Mouse (Mus musculus) frontal cortex, postnatal 14 days (tissue): Measurements from ENCODE around the gene Gm4881.

Source experiments
- DNase-seq, 2 experiments: peaks; one replicate each; pipeline ENCODE4 v3.0.0; 2022; ENCODE audit warnings: low spot score in 2 of 2

Gene Gm4881

DNA sequence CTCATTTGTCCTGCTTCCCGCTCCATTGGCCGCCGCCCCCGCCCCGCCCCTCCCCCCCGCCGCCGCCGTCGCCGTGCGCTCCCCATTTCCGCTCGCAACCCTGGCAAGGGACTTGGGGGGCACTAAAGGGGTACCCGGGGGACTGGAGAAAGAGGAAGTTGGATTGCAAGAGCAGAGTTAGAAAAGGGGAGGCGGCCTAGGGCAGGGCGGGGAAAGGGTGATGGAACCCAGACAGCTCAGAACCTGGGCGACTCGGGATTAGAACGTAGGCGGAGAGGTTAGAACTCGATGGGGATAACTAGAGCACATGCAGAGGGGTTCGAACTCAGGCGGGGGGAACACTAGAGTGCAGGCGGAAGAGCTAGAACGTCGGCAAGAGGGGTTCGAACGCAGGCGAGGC, 10.2 kb upstream of the Gm4881 start:
- DNase-seq = no peak

DNA sequence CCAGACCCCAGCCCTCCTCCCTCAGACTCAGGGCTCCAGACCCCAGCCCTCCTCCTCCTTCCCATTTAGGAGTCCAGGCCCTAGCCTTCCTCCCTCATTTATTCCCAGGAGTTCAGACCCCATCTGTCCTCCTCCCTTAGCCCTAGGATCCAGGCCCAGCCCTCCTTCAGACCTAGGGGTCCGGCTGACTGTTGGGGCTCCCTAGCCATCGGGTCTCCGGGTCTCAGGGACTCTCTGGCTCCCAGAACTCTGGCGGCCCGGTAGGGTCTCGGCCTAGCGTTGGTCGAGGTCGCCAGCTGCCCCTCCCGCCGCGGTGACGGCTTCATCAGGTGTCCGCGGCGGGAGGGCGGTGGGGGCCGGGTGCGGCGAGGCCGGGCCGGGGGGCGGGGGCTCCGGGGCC, 9.7 kb upstream of the Gm4881 start:
- DNase-seq = no peak

DNA sequence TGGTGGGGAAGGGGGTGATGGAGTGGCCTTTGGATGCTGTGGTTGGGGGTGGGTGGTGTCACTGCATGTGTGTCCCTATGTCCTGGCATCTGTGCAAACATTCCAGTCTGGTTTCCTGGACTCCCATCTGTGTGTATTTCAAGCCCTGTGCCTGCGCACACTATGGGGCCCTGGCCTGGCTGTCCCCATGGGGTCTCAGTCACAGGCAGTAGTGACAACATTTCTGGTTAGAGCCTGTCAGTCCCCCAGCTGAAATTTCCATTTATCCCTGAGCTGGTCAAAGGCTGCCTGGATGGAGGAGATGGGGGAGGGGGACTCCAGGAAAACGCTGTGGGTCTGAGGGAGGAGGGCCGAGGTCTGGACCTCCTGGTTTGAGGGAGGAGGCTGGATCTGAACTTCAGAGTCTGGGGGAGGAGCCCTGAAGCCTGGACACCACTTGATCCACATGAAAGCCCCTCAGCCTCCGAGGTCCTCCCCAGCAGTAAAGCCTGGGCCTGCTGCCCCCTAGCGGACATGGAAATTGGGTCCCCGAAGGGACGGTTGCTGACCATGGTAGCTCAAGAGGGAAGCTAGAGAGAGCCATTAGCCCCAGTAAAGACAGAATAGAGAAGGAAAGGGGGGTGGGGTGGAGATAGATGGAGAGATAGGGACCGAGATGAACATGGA, 5.8 kb upstream of the Gm4881 start:
- DNase-seq = peak in 1 of 2 experiments; percentile 47

DNA sequence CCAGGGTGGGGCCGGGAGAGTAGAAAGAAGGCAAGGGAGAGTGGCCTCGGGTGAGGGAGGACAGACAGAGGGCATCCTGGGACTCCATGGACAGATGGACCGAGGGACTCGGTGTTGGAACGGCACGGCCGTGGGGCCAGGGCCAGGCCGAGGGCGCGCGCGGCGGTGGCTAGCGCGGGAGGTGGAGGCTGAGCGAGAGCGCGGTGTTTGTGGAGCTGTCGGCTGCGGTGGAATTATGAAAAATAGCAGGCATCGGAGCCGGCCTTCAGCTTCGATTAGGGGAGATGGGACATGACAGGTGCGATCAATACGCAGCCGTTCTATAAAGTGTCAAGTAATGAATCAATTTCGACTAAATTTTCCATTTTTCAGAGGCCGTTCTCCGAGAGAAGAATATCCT, 4.5 kb upstream of the Gm4881 start:
- DNase-seq = no peak

DNA sequence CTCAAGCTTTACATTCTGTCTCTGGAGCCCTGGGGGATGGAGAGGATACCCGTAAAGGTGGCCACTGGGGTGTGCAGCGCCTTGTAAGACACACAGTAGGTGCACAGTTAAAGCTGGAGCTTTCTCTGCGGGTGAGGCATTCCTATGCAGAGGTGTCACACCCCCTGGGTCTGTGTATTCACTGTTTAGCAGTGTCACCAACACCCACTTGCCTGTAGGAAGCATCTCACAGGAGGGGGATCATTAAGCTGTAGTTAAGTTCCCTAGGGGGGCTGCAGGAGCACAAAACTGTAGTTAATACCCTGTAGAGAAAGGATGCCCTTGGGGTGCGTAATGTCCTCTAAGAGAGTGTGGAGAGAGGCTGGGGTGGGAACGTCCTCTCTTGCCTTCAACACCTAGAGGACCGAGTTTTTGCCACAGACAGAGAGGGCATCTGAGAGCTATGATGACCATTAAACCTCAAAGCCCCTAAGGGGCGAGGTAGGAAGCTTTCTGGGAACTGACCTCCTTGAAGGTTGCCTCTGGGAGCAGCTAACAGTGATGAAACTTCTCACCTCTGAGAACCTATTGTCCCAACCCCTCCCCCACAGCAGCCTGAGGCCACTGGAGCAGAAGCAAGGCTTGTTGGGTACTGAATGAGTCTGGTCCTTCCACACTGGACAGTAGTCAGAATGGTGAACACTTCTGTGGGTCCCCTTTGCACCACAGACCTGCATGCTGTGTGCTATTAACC, 3.2 kb upstream of the Gm4881 start:
- no peak for DNase-seq

DNA sequence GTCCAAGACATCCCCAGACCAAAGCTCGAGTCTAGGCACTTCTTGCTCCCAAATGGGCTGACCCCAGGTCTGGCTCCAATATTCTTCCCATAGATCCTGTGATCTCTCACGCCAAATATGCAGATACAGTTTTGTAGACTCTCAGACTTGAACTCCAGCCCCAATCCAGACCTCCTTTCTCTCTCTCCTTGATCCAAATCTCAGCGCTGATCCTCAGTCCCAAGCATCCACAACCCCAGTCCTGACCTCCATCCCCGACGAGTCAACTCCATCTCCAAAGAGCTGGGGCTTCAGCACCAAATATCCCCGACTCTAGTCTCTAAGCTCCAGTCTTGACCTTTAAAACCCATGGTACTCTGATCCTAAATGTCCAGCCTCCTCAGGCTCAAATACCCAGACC, 653 bp downstream of the Gm4881 start:
- DNase-seq = no peak

DNA sequence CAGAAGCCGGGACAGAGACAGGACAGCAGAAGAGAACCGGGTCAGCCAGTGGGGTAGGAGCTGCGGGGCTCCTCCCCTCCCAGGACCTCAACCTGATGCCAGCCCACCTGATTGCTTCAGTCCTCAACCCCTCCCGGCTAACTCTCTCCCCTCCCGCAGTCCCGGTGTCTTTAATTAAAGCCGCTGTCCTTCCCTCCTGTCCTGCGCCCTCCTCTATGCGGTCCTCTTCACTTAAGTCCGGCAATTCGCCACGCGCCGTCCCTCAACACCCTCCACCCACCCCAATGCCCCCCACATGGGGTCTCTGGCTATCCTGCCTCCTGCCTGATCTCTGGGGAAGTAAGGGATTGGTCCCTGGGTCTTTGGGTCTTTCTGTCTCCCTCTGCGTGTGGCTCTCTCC, 12.6 kb downstream of the Gm4881 start:
- DNase-seq = no peak

DNA sequence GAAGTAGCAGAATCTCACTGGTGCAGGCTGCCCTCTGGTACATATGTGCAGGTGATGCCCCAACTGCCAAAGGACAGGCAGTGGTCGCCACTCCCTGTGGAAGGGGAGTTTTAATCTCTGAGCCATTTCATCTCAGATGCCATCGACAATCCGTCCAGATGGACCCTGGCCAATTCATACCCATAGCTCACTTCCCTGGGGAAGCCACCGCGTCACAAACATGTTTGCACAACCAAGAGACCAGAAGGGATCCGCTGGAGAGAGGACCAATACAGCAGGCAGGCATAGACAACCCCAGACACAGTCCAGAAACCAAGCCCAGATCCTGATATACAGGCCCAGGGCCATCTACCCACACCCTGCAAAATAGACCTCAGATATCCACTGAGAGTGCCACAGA, 13.8 kb downstream of the Gm4881 start:
- no peak for DNase-seq

DNA sequence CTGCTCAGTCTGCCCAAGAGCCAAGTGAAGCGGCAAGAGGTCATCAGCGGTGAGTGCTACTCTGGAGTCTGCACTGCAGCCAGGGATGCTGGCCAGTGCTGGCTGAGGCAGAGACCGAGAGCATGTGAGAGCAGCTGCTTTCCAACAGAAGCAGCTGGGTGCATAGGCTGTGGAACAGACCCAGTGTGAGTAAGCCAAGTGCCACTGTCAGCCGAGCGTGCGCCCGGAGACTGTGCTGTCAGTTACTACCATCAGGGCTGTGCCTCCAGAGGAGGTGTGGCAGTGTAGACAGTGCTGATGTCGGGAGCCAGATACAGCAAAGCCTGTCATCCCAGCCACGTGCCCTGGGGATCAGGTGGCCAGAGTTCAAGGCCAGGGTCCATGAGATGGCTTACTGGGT, 24.6 kb downstream of the Gm4881 start:
- DNase-seq = no peak

DNA sequence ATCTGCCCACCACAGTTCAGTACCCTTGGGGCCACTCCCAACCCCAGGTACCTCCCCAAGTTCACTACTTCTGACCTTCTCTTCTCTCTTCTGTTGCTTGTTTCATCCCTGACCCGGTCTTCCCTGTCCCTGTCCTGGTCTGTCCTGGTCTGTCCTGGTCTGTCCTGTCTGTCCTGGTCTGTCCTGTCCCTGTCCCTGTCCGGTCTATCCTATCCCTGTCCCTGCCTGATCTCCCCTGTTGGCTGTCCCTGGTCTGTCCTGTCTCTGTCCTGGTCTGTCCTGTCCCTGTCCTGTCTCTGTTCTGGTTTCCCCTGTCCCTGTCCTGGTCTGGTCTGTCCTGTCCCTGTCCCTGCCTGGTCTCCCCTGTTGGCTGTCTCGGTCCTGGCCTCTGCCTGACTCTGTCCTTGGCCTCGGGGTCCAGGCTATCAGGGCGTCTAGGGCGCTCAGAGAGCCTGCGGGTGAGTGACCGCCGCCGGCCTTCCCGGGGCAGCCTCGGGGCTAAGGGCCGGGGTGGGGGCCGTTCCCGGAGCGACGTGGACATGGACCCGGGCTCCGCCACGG, 25.5 kb downstream of the Gm4881 start:
- DNase-seq = no peak

DNA sequence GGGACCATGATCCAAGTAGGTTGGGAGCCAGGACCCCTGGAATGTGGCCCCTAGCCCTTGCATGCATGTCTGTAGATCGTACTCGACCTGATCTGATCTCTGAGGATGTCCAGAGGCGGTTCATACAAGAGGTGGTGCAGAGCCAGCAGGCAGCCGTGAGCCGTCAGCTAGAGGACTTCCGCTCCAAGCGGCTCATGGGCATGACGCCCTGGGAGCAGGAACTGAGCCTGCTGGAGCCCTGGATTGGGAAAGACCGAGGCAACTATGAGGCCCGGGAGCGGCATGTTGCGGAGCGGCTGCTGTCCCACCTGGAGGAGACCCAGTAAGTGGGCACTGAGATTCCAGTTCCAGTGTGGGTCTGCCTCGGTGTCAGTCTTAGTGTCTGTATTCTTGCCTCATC, 31.8 kb downstream of the Gm4881 start:
- no peak for DNase-seq

DNA sequence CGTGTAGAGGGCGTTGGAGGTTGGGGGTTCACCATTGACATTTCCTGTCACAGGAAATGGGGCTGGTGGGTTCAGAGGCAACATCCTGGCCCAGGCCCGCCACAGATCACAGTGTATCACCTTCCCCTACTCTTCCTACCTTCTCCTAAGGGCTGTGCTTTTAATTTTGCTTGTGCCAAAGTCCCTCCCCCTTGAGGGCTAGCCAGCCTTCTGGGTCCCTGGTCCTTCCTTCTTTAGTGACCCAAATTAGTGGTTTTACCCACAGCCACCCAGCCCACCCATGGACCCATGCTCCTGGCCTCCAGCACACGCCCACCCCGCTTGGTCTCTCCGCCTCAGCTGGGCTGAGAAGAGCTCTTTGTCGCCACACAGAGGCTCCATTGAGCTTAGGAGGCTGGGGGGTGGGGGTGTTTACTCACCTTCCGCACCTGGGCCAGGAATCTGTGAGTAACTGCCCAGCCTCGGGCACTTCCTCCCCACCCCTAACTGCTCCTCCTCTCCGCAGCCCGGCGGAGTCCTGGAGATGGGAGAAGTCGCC, 37.0 kb downstream of the Gm4881 start:
- no peak for DNase-seq

DNA sequence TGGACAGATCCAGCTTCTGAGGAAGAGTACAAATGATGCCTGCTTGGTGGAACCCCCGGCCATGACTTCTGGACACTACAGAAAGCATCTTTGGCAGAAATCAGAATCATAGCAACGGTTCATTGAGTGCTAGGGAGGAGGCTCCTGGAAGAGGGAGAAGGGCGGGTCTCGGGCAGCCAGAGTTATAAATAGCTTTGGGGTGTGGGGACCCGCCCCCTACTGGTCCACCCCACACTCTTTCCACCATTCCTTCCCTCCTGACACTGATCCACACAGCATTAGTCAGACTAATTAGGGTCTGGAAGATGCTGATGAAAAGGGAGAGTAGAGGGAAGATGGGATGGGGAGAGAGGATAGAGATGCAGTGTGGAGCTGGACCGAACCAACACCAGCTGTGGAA, 37.7 kb downstream of the Gm4881 start:
- DNase-seq = no peak

DNA sequence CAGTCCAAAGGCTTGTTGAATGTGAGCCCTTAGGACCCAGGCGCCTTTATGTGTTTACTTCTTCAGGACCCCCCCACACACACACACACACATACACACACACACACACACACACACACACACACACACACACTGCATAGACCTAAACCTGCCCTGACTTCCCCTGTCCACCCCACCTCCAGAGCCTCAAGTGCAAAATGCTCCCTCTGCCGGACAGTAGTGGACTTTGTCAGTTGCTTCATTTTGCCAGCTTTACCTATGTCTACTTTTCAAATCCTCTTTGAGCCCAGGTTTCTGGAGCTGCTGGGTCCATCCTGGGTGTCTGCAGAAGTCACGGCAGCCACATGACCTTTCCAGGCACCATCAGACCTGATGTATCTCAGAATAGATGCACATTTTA, 39.4 kb downstream of the Gm4881 start:
- DNase-seq = peak in 1 of 2 experiments; percentile 37

DNA sequence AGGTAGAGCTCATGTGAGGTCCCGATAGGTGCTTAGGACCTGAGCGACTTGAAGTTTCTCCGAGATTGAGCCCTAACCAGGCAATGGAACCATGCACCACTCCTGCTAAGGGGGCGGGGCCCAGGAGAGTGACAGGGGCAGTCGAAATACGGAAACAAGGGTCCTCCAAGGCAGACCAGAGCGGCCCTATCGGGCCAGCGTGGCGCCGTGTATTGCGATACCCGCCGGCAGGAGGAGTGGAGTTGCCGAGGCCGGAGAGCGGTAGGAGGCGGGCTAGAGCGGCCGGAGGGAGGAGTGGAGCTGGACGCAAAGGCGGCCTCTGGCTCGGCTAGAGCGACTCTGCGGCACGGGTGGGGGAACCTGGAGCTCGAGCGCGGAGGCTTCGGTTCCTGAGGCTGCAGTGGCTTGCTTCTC, 40.2 kb downstream of the Gm4881 start:
- DNase-seq = peak; percentile 96

DNA sequence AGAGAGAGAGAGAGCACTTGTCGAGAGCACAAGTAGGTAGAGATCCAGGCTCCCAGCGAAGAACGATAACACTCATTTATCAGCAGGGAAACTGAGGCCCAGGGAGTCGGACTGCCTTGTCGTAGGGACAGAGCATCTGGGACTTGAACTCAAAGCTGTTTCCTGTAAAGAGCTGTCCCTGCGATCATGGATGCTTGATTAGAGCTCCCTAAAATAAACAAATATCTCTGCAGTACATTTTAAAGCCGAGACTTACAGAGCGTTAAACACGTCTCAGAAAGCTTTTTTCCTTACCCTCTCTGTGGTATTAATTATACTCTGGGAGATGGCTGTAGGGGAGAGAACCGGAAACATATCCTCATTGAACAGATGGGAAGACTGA, 40.9 kb downstream of the Gm4881 start:
- DNase-seq = no peak

DNA sequence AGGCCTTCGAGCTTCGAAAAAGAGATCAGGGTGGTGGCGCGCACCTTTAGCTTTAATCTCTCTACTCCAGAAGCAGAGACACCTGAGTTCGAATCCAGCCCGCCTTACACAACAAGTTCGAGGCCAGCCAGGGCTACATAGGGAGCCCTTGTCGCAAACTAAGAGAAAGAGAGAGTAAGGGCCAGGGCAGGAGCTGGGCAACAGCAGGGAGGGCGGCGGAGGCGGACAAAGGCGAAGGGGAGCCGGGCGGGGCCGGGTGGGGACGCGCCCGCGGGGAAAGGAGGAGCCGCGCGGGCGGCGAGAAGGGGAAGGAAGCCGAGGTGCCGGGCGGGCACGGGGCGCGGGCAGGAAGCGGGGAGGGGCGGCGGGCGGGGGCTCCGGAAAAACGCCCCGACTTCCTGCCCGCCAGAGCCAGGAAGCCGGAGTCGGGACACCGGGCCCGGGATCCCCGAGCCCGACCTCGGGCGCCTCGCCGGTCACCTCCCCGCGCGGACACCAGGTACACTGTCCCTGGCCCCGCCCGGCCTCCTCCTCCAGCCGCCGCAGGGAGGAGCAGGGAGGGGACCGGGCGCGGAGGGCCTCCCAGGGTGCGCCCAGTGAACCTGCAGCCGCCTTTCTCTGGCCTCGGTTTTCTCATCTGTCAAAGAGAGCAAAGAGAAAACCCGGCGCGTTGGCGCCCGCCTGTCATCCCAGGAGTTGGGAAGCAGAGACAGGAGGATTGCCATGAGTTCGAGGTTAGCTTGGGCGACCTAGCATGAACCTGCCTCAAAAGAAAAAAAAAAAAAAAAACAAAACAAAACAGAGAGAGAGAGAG, 41.5 kb downstream of the Gm4881 start, which contains the start of gene Arhgef1:
Gene Arhgef1 (plus strand): TSS at position 283 of the 814 bp plus-strand sequence.
- peak in 1 of 2 experiments; percentile 28 for DNase-seq

DNA sequence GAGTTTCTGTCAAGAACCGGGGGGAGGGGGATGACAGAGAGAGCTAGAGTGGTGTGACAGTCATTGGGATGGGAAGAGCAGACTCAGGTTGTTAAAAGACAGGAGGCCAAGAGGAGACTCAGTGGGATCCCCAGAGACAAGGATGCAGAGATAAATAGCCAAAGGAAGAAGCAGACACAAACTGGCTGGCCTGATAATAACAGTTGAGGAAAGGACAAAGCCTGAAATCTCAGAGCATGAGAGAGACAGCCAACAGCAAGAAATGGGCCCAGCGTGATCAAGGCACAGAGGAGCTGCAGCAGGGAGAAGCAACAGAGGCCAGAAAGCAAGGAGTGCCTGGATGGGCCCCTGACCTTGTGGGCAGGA, 42.0 kb downstream of the Gm4881 start:
- DNase-seq = no peak

DNA sequence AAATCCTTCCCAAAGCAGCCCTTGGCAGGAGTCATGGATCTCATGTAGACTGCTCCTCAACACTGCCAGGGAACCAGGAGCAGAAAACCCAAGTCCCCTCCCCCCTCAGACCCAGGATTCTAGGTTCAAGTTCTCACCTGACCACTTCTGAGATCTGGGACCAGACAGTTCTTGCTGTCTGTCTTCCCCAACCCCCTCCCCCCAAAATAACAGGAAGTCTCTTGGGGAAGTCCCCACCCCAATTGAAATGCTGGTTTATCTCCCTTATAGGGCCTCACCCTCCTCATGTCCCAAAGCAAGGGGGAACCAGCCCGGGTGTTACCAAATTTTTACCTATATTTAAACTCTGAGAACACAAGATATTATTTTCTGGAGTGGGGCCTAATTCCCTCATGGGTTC, 42.5 kb downstream of the Gm4881 start:
- DNase-seq = no peak

DNA sequence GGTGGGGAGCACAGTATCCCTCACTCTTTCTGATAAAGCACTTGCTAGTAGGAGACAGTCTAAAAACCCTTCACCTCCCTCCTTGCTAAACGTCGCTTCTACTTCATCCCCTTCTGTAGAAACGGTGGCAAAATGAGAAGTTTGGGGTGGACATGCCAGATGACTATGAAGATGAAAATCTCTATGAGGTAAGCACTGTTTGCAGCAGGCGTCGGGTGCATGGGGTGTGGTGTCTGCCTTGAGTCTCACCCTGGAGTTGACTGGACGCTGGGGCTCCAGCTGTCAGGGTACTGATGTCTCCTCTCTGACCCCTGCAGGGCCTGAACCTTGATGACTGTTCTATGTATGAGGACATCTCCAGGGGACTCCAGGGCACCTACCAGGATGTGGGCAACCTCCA, 43.2 kb downstream of the Gm4881 start:
- no peak for DNase-seq

DNA sequence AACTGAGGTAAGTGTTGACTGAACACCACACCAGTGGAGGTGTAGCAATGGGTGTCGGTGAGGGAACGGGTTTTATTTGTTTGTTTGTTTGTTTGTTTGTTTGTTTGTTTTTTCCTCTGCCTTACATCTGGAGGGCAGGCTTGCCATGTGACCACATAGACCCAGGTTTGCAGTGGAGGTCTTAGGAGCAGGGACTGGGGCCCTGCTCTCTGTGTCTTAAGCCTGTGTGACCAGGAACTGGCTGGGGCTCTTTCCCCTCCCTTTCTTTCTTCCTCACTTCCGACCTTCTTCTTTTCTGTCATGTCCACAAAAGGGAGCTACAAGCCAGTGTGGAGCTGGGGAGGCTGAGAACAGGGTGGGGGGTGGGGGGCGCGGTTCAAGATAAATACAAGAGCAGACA, 46.3 kb downstream of the Gm4881 start:
- no peak for DNase-seq

DNA sequence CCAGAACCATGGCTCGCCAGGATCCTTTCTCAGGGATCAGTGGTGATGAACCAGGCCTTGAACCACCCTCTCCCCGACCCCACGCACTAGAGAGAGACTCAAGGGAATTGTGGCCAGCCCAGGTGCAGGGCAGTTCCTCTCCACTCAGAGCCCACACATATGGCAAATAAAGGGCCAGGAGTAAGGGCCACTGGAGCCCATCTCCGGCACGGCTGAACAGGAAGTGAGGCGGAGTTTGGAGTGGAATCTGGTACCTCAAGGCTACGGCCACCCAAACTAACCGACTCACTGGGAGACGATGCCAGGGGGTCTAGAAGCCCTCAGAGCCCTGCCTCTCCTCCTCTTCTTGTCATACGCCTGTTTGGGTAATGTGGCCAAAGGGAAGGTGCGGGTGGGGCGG, 47.1 kb downstream of the Gm4881 start, which contains the start of gene Cd79a:
Gene Cd79a (plus strand): TSS at position 158 of the 400 bp plus-strand sequence.
- DNase-seq = no peak
